ENCODE assay signal across 14 mouse cellular contexts in the genomic region with DNA sequence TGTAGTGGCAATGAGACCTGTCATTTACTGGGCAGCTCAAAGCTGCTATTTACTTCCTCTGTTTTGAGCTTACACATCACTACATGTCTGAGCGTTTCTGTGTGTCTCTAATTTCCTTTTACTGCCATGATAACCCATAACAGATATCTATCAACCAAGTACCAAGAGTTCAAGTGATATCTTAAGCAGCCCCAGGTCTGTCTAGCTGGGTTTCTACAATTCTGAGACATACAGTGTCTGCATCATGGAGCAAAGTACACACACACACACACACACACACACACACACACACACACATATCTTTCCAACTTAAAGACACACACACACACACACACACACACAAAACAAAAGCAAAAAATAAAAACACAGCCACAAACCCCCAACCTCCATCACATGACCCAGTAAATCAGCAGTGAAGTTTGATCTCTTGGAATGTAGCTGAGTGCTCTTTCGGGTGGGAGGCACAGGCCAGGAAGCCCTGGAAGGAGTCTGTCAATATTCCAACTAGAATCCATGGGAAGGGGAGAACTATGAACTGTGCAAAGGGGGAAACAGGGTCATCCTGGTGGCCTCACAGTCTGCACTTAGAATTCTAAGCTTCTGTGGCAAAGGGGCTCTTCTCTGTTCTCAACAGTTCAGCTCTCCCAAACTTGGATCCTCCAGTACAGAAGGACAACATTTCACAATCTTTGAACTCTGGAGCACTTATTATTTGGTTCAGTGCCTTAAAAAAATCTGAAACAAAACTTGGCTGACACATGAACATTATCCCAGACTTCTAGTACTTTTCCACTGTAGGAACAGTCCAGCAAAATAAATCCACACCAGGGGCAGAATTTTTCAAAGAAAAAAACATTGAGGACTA. TPM values are rescaled to one million over a fixed set of nuclear protein-coding genes. Genes with fewer than 3 reads are reported as not detected.
DNase-seq lines count a peak whose midpoint lies in the region; TF ChIP-seq lines count a peak whose summit lies in the region.
"Had no signal": no experiment of that assay in that cellular context is flagged by ENCODE, and none has a peak within 500 bp of the region (broad histone marks: within the 10 kb centered on the region; RNA-seq: fewer than 3 reads in every experiment).

No protein-coding gene starts in this region.

- 50% methylated on average over 2 of the region's 2 CpGs for WGBS in spleen, adult 2 months
- 80% methylated on average over 2 of the region's 2 CpGs for WGBS in forebrain, embryonic 10.5 days

- peak overlapping the region; percentile 23; the same call in 1 of the 2 replicates for H3K27ac ChIP-seq in spleen, adult 2 months (ENCODE audit: insufficient read depth, low read length)
- H3K27ac ChIP-seq in forebrain, embryonic 10.5 days, result no peak overlapping the region
- H3K27ac ChIP-seq: forebrain, embryonic 12.5 days; limb, embryonic 12.5 days; neural tube, embryonic 12.5 days; stomach, embryonic 15.5 days had no signal

- peak; percentile 14 for DNase-seq in adrenal gland, adult 2 months
- DNase-seq in adrenal gland, postnatal 10 days, result no peak
- DNase-seq in spleen, adult 2 months (ENCODE audit: low read depth in 1 of 2, low spot score in 2 of 2), result no peak
- DNase-seq in spleen, postnatal 14 days (ENCODE audit: low spot score in 2 of 2), result no peak
- DNase-seq in kidney, postnatal 36 days, result peak; percentile 61 to 81
- DNase-seq in thymus, postnatal 4 days, result no peak
- no peak for DNase-seq in layer of hippocampus, adult 9-11 months
- no peak for DNase-seq in forebrain, embryonic 10.5 days (ENCODE audit: extremely low spot score, low spot score)

- no peak for TF ChIP-seq POLR2A in spleen, adult 2 months (IDR thresholded peaks at IDR 0.05; ENCODE audit: low read depth, low read length)

- H3K9me3 ChIP-seq in forebrain, embryonic 10.5 days, result no peaks in the 10 kb centered on the region
- H3K9me3 ChIP-seq: forebrain, embryonic 12.5 days; limb, embryonic 12.5 days; neural tube, embryonic 12.5 days; stomach, embryonic 15.5 days had no signal

- TF ChIP-seq CTCF in spleen, adult 2 months (IDR thresholded peaks at IDR 0.05; ENCODE audit: extremely low read depth, insufficient read depth, insufficient read length, insufficient replicate concordance), result no peak

- no peaks in the 10 kb centered on the region for H3K4me1 ChIP-seq in spleen, adult 2 months (ENCODE audit: control insufficient read depth, insufficient read depth, insufficient read length)
- H3K4me1 ChIP-seq in forebrain, embryonic 10.5 days, result no peaks in the 10 kb centered on the region
- H3K4me1 ChIP-seq: forebrain, embryonic 12.5 days; limb, embryonic 12.5 days; neural tube, embryonic 12.5 days; stomach, embryonic 15.5 days had no signal

- H3K4me3 ChIP-seq in spleen, adult 2 months (ENCODE audit: extremely low read depth, insufficient read depth, insufficient read length), result no peak overlapping the region
- H3K4me3 ChIP-seq in forebrain, embryonic 10.5 days, result no peak overlapping the region
- H3K4me3 ChIP-seq: forebrain, embryonic 12.5 days; limb, embryonic 12.5 days; neural tube, embryonic 12.5 days; stomach, embryonic 15.5 days had no signal

- H3K36me3 ChIP-seq in spleen, adult 2 months (ENCODE audit: control insufficient read depth, insufficient read depth, low read length), result no peaks in the 10 kb centered on the region
- H3K36me3 ChIP-seq in forebrain, embryonic 10.5 days (replicated peaks), result no peaks in the 10 kb centered on the region
- H3K36me3 ChIP-seq: forebrain, embryonic 12.5 days; limb, embryonic 12.5 days; neural tube, embryonic 12.5 days; stomach, embryonic 15.5 days had no signal

- no peaks in the 10 kb centered on the region for H3K27me3 ChIP-seq in spleen, adult 2 months (ENCODE audit: control insufficient read depth, insufficient read depth, low read length)
- no peaks in the 10 kb centered on the region for H3K27me3 ChIP-seq in forebrain, embryonic 10.5 days (ENCODE audit: poor library complexity, severe bottlenecking)
- H3K27me3 ChIP-seq: forebrain, embryonic 12.5 days; limb, embryonic 12.5 days; neural tube, embryonic 12.5 days; stomach, embryonic 15.5 days had no signal

RNA-seq across cellular contexts. Expression of gene Nap1l5, which starts 44.5 kb away (rescaled TPM):
- total RNA-seq in adrenal gland, adult 2 months (2021), result 10 to 100 TPM; 26.0 to 34.5 TPM
- 7.4 and 15.8 TPM in 2 replicates for polyA plus RNA-seq in adrenal gland, adult 2 months (2012; rRNA removed)
- total RNA-seq in adrenal gland, postnatal 10 days (2021), result 10 to 100 TPM; 31.5 to 34.2 TPM
- 0.72 and 1.1 TPM in 2 replicates for polyA plus RNA-seq in spleen, adult 2 months (2012; rRNA removed)
- 4.3 and 4.8 TPM in 2 replicates for polyA plus RNA-seq in forebrain, embryonic 10.5 days (2016; fragmentation: Nextera tagmentation; extraction: Ambion mirVana)
- total RNA-seq: granulocyte monocyte progenitor cell, adult 5-6 weeks; hematopoietic stem cell, adult 5-6 weeks had no signal

Comparison
In these comparisons a context has a peak if more than half of its experiments do, and no peak if none do; other contexts are left out.
1. DNase-seq: peak in adrenal gland, adult 2 months (single experiment) and kidney, postnatal 36 days (2 of 2); none in adrenal gland, postnatal 10 days (single experiment), spleen, adult 2 months (0 of 2), spleen, postnatal 14 days (0 of 2), thymus, postnatal 4 days (single experiment), layer of hippocampus, adult 9-11 months (single experiment) and forebrain, embryonic 10.5 days (single experiment).